Mouse (Mus musculus) megakaryocyte, embryonic 14.5 days (primary cell): ENCODE measurements around the gene Gm20661.

ENCODE experiments used
- FLI1 ChIP-seq: IDR thresholded peaks from 2 replicates; pipeline ENCODE4 v1.6.1; 2012; ENCODE audit warnings: low read length, inconsistent platforms, mixed read lengths
- GATA1 ChIP-seq: IDR thresholded peaks from 3 replicates; pipeline ENCODE4 v1.6.1; 2012; ENCODE audit warnings: mixed read lengths, low read length, inconsistent platforms, borderline replicate concordance

DNA sequence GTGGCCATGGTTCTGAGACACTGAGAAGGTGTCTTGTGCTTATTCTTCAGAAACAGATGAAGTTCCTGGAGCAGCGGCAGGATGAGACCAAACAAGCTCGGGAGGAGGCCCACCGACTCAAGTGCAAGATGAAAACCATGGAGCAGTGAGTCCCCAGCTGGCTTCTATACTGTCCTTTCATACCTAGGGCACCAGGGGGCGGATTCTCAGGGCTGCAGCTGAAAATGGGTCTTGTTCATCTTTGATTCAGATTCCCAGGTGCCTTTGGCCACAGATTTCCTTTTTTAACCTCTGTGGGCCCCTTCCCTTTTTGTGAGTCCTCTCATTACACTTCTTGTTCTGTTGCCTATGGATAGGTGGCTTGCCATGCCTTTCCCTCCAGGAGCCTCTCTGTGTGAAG lies 21.9 kb upstream of the Gm20661 start:
- TF ChIP-seq GATA1 (no peak), FLI1 (no peak)
